Mouse (Mus musculus) adrenal gland, adult 8-10 months (tissue): ENCODE measurements around the gene Ubald2. TPM values are rescaled to one million over a fixed set of nuclear protein-coding genes. Genes with fewer than 3 reads are reported as not detected.
"Not testable (repeated sequence)": the region's sequence is repeated elsewhere in the genome, so short reads cannot be mapped to it uniquely, and the experiment has no call there.

Experiments used
- DNase-seq: peaks from one replicate; pipeline ENCODE4 v3.0.0; 2022
- total RNA-seq, 4 experiments: library from RNA; stranded (reverse); gene quantifications; 2 replicates each; pipeline ENCODE4 v1.2.4; 2022

The Ubald2 gene
- total RNA-seq, 4 experiments from 2014 or later: 26.1 to 36.2 (median 29.8) TPM

GRCm38 (mm10) chr11:116416196-116416943, 17.5 kb upstream of the Ubald2 start:
- no peak for DNase-seq

GRCm38 (mm10) chr11:116417054-116417453, 16.8 kb upstream of the Ubald2 start:
- no peak for DNase-seq

GRCm38 (mm10) chr11:116418194-116418840, 15.6 kb upstream of the Ubald2 start:
- no peak for DNase-seq

- DNase-seq: no peak
Measured at GRCm38 (mm10) chr11:116418841-116419462, 14.9 kb upstream of the Ubald2 start.

GRCm38 (mm10) chr11:116421102-116421501, 12.8 kb upstream of the Ubald2 start:
- no peak for DNase-seq

- DNase-seq: no peak
Measured at GRCm38 (mm10) chr11:116422562-116422961, 11.3 kb upstream of the Ubald2 start.

- DNase-seq: no peak
Measured at GRCm38 (mm10) chr11:116423214-116423613, 10.7 kb upstream of the Ubald2 start.

GRCm38 (mm10) chr11:116423782-116424620, 9.9 kb upstream of the Ubald2 start:
- no peak for DNase-seq

- no peak for DNase-seq
Measured at GRCm38 (mm10) chr11:116424621-116425407, 9.1 kb upstream of the Ubald2 start.

- DNase-seq: not testable (repeated sequence)
Measured at GRCm38 (mm10) chr11:116426328-116426727, 7.6 kb upstream of the Ubald2 start.

- DNase-seq: no peak
Measured at GRCm38 (mm10) chr11:116426852-116427575, 6.9 kb upstream of the Ubald2 start.

GRCm38 (mm10) chr11:116428872-116429859, 4.7 kb upstream of the Ubald2 start:
- no peak for DNase-seq

GRCm38 (mm10) chr11:116429862-116430613, 3.9 kb upstream of the Ubald2 start:
- DNase-seq: no peak

GRCm38 (mm10) chr11:116430723-116431427, 3.0 kb upstream of the Ubald2 start:
- DNase-seq: no peak

GRCm38 (mm10) chr11:116431428-116432077, 2.3 kb upstream of the Ubald2 start:
- no peak for DNase-seq

GRCm38 (mm10) chr11:116432127-116432526, 1.8 kb upstream of the Ubald2 start:
- no peak for DNase-seq

- DNase-seq: no peak
Measured at GRCm38 (mm10) chr11:116432593-116433355, 1.1 kb upstream of the Ubald2 start.
